Mouse (Mus musculus) E14TG2a.4 (cell line): ENCODE measurements around the gene Sh3d21.
A peak's percentile ranks its signal among the peaks of the same experiment; 100 is the strongest.

ENCODE experiments used
- H3K27me3 ChIP-seq: 2 replicates; pipeline ENCODE4 v1.6.1; 2014; ENCODE audit warnings: low read length, control low read depth; ENCODE audit not compliant: insufficient read depth
- H3K36me3 ChIP-seq: 2 replicates; pipeline ENCODE4 v1.6.1; 2014; ENCODE audit warnings: low read length, control low read depth; ENCODE audit not compliant: insufficient read depth
- H3K4me1 ChIP-seq: replicated peaks from 2 replicates; pipeline ENCODE4 v1.6.1; 2014; ENCODE audit warnings: low read depth, low read length, control low read depth
- H3K4me3 ChIP-seq: replicated peaks from 2 replicates; pipeline ENCODE4 v1.5.1; 2014; ENCODE audit warnings: mild to moderate bottlenecking, low read length
- H3K9me3 ChIP-seq: 2 replicates; pipeline ENCODE4 v1.6.1; 2014; ENCODE audit warnings: low read length, control low read depth
- CTCF ChIP-seq: conservative IDR thresholded peaks from 2 replicates; pipeline ENCODE4 v1.5.1; 2014; ENCODE audit warnings: low read length
- NANOG ChIP-seq: IDR thresholded peaks from 2 replicates; pipeline ENCODE4 v1.6.1; 2014; ENCODE audit warnings: borderline replicate concordance, low read length, mixed read lengths
- POU5F1 ChIP-seq: IDR thresholded peaks from 2 replicates; pipeline ENCODE4 v1.6.1; 2014; ENCODE audit warnings: low read length, borderline replicate concordance

Gene Sh3d21

GRCm38 (mm10) chr4:126201514-126202302 lies 38.4 kb upstream of the Sh3d21 start:
- TF ChIP-seq NANOG (no peak), CTCF (0 out of 2 replicates have a peak, but pooled peaks have one; percentile 11), POU5F1 (no peak)
- H3K36me3 ChIP-seq = peaks cover 38% of the 10 kb centered on the region
- peak overlapping the region; percentile 88 for H3K4me3 ChIP-seq
- no peaks in the 10 kb centered on the region for H3K27me3 ChIP-seq
- peaks cover 70% of the 10 kb centered on the region for H3K4me1 ChIP-seq
- H3K9me3 ChIP-seq = no peaks in the 10 kb centered on the region

GRCm38 (mm10) chr4:126200656-126201055 lies 37.4 kb upstream of the Sh3d21 start:
- TF ChIP-seq NANOG (no peak), POU5F1 (no peak), CTCF (no peak)
- H3K9me3 ChIP-seq = no peaks in the 10 kb centered on the region
- peak overlapping the region; percentile 88 for H3K4me3 ChIP-seq
- H3K27me3 ChIP-seq = no peaks in the 10 kb centered on the region
- peaks cover 76% of the 10 kb centered on the region for H3K4me1 ChIP-seq
- peaks cover 44% of the 10 kb centered on the region for H3K36me3 ChIP-seq

- Histone ChIP-seq H3K9me3 (no peaks in the 10 kb centered on the region), H3K4me1 (peaks cover 78% of the 10 kb centered on the region), H3K36me3 (peaks cover 45% of the 10 kb centered on the region), H3K27me3 (no peaks in the 10 kb centered on the region), H3K4me3 (peak overlapping the region; percentile 88)
- no peak for TF ChIP-seq POU5F1
- no peak for TF ChIP-seq NANOG
- no peak for TF ChIP-seq CTCF
Observed at GRCm38 (mm10) chr4:126200036-126200435, 36.7 kb upstream of the Sh3d21 start.

DNA sequence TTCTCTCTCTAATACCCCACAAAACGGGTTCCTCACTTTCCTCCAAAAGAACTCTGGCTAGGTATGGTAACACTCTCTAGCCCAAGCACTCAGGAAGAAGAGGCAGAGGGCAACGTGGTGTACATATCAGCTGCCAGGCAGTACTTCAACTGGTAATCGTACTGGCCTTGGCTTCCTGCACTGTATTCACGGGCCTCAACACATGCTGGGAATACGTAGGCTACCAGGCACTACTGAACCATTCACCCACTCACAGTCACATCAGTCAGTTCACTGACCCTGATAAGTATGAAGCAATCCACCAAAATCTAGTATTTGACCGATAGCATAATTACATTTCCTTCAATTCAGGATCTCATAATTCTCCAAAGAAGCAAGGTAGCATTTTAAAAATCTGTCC lies 36.3 kb upstream of the Sh3d21 start:
- no peaks in the 10 kb centered on the region for H3K27me3 ChIP-seq
- H3K4me3 ChIP-seq = peak overlapping the region; percentile 88; the same call in 1 of the 2 replicates
- H3K36me3 ChIP-seq = peaks cover 50% of the 10 kb centered on the region
- no peaks in the 10 kb centered on the region for H3K9me3 ChIP-seq
- no peak for TF ChIP-seq POU5F1
- TF ChIP-seq CTCF = no peak
- TF ChIP-seq NANOG = no peak
- H3K4me1 ChIP-seq = peaks cover 77% of the 10 kb centered on the region

GRCm38 (mm10) chr4:126197485-126197884 lies 34.2 kb upstream of the Sh3d21 start:
- peaks cover 73% of the 10 kb centered on the region for H3K4me1 ChIP-seq
- no peaks in the 10 kb centered on the region for H3K9me3 ChIP-seq
- no peaks in the 10 kb centered on the region for H3K27me3 ChIP-seq
- TF ChIP-seq POU5F1 = no peak
- no peak for TF ChIP-seq NANOG
- no peak for TF ChIP-seq CTCF
- H3K4me3 ChIP-seq = peak overlapping the region; percentile 13; the same call in 1 of the 2 replicates
- H3K36me3 ChIP-seq = peaks cover 71% of the 10 kb centered on the region

DNA sequence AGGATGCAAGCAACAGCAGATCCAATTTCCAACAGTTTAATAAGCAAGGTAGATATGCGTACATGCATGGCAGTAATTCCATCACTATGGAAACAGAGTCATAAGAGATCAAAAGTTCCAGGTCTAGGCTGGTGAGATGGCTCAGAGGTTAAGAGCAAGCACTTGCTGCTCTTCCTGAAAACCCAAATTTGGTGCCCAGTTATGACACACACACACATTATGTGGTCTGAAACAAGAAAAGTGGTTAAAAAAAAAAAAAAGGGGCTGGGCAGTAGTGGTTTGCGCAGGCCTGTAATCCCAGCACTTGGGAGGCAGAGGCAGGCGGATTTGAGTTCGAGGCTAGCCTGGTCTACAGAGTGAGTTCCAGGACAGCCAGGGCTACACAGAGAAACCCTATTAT lies 31.6 kb upstream of the Sh3d21 start:
- H3K4me1 ChIP-seq = peaks cover 84% of the 10 kb centered on the region
- no peaks in the 10 kb centered on the region for H3K9me3 ChIP-seq
- H3K4me3 ChIP-seq = no peak overlapping the region

DNA sequence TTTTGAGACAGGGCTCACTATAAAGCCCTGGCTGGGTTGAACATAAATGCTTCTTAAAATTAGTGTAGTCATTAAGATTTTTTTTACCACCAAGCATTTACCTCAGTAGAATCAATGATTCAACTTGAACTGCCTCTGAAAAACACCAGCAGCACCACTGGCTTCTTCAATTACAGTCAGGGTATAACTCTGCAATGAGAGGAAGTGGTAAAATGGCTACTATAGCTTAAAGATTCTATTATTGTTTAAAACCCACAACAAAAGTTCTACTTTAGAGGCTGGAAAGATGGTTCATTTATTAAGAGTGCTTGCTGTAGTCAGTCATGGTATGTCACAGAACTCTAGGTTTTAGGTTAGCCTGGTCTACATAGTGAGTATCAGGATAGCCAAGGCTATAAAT lies 30.9 kb upstream of the Sh3d21 start:
- TF ChIP-seq POU5F1 = no peak
- TF ChIP-seq NANOG = no peak
- TF ChIP-seq CTCF = no peak
- Histone ChIP-seq H3K4me1 (peaks cover 84% of the 10 kb centered on the region), H3K27me3 (no peaks in the 10 kb centered on the region)

More for the DNA sequence above, 31.6 kb upstream of the Sh3d21 start:
- no peaks in the 10 kb centered on the region for H3K27me3 ChIP-seq
- TF ChIP-seq CTCF = no peak
- TF ChIP-seq POU5F1 = no peak
- TF ChIP-seq NANOG = no peak
- peaks cover 86% of the 10 kb centered on the region for H3K36me3 ChIP-seq

DNA sequence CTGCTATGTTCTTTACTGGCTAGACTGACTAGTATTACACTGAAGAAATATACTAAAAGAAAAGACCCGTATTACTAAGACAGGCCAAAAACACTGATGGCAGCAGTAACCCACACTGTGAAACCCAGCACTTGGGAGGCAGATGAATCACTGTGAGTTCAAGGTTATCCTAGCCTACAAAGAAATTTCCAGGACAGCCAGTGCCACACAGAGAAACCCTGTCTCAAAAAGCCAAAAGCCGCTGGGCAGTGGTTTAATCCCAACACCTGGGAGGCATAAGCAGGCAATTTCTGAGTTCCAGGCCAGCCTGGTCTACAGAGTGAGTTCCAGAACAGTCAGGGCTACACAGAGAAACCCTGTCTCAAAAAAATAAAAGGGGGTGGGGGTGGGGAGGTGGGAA lies 27.3 kb upstream of the Sh3d21 start:
- peaks cover 83% of the 10 kb centered on the region for H3K4me1 ChIP-seq
- H3K36me3 ChIP-seq = peaks cover 95% of the 10 kb centered on the region
- TF ChIP-seq NANOG = no peak
- no peaks in the 10 kb centered on the region for H3K9me3 ChIP-seq
- no peaks in the 10 kb centered on the region for H3K27me3 ChIP-seq
- no peak overlapping the region for H3K4me3 ChIP-seq

More for the DNA sequence above, 30.9 kb upstream of the Sh3d21 start:
- no peak overlapping the region for H3K4me3 ChIP-seq
- H3K9me3 ChIP-seq = no peaks in the 10 kb centered on the region
- peaks cover 87% of the 10 kb centered on the region for H3K36me3 ChIP-seq
